Mouse (Mus musculus) inflammation-experienced regulatory T-cells (primary cell): ENCODE data around the gene Wdr47. TPM values are rescaled to one million over a fixed set of nuclear protein-coding genes. Genes with fewer than 3 reads are reported as not detected.

ENCODE experiments used
- polyA plus RNA-seq, 2 experiments: library from polyadenylated mRNA; unstranded; fragments of 100-300 nt; shearing (Covaris generic); gene quantifications; one replicate each; pipeline ENCODE4 v1.2.1; 2017

Gene Wdr47
- 10 to 100 TPM; 14.1 to 26.7 TPM for polyA plus RNA-seq

GRCm38 (mm10) chr3:108590786-108591529, at the start of gene Wdr47:
Wdr47 (plus strand) TSS chr3:108591279.

GRCm38 (mm10) chr3:108562133-108562730, 28.8 kb upstream of the Wdr47 start, which contains the start of gene Tmem167b:
Tmem167b (minus strand) TSS chr3:108562466.

GRCm38 (mm10) chr3:108571443-108572294, 19.4 kb upstream of the Wdr47 start, which contains the start of gene Taf13:
Taf13 (plus strand) TSS chr3:108571698.

GRCm38 (mm10) chr3:108653710-108654379, 62.8 kb downstream of the Wdr47 start, which contains the start of gene Clcc1:
Clcc1 (plus strand) TSS chr3:108653913.

Other genes starting within 250 kb of the Wdr47 start
- gene Mybphl, start 226.4 kb upstream of the Wdr47 start, polyA plus RNA-seq: not detected
- gene Psrc1, start 207.4 kb upstream of the Wdr47 start, polyA plus RNA-seq: 1 to 10 TPM; 2.6 to 3.0 TPM
- 1 to 10 TPM in 1 of 2 experiments, under 1 TPM in 1; 0.93 to 2.9 TPM for gene Celsr2, start 175.7 kb upstream of the Wdr47 start, polyA plus RNA-seq
- 100 to 1,000 TPM; 135 to 168 TPM for gene Sars, start 146.1 kb upstream of the Wdr47 start, polyA plus RNA-seq
- gene 1700013F07Rik, start 57.1 kb upstream of the Wdr47 start, polyA plus RNA-seq: 1 to 10 TPM in 1 of 2 experiments, under 1 TPM in 1; 0.52 to 4.4 TPM
- 1 to 10 TPM; 1.1 to 3.6 TPM for gene 5330417C22Rik, start 54.7 kb upstream of the Wdr47 start, polyA plus RNA-seq
- gene Tmem167b, start 28.8 kb upstream of the Wdr47 start, polyA plus RNA-seq: 10 to 100 TPM; 27.2 to 37.9 TPM
- gene Taf13, start 19.6 kb upstream of the Wdr47 start, polyA plus RNA-seq: 10 to 100 TPM; 23.3 to 32.4 TPM
- gene Clcc1, start 62.6 kb downstream of the Wdr47 start, polyA plus RNA-seq: 10 to 100 TPM; 63.9 to 77.3 TPM
- 1 to 10 TPM; 5.1 to 6.0 TPM for gene Gpsm2, start 131.0 kb downstream of the Wdr47 start, polyA plus RNA-seq
- under 1 TPM in 1 of 2 experiments, not detected in 1; 0.56 TPM for gene Aknad1, start 148.4 kb downstream of the Wdr47 start, polyA plus RNA-seq
- gene Stxbp3, start 249.2 kb downstream of the Wdr47 start, polyA plus RNA-seq: 10 to 100 TPM; 60.7 to 70.9 TPM